Mouse (Mus musculus): ENCODE measurements around the gene Calcrl. TPM values are rescaled to one million over a fixed set of nuclear protein-coding genes. Genes with fewer than 3 reads are reported as not detected.

The Calcrl gene
- polyA plus RNA-seq, 1 experiment from 2014 or later = 18.2 TPM

DNA sequence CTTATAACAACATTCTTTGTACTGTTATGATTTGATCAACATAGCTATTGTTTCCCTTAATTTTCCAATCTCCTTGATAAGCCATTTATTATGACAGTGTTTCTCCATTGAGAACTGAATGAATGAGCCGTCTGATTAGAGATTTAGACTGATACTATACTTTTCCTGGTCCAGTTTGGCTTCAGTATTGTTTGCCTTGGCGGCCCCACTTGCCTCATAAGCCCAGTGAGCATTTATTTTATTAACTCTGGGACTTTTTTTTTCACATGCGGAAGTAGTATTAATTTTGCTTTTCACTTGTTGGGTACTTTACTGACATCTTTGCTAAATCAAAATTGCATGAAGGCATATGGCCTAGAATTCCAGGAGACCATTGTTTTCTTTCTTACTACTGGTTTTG, 59.9 kb downstream of the Calcrl start:
- H3K27ac ChIP-seq (replicated peaks) = no peak overlapping the region
- no peak overlapping the region for H3K9ac ChIP-seq (ENCODE audit: low read length)
- H3K9me3 ChIP-seq (ENCODE audit: control insufficient read depth, low read length) = no peaks in the 10 kb centered on the region
- TF ChIP-seq CTCF (IDR thresholded peaks at IDR 0.05; ENCODE audit: low read depth) (no peak), EP300 (optimal IDR thresholded peaks at IDR 0.05) (no peak)
- WGBS = 80% methylated on average over 3 of the region's 3 CpGs
- no peak for DNase-seq (ENCODE audit: low spot score)
- H3K36me3 ChIP-seq (ENCODE audit: control insufficient read depth, insufficient read depth, low read length) = no peaks in the 10 kb centered on the region
- no peak overlapping the region for H3K4me2 ChIP-seq (replicated peaks; ENCODE audit: low read depth)
- H3K4me1 ChIP-seq (replicated peaks; ENCODE audit: control insufficient read depth, insufficient read depth) = no peaks in the 10 kb centered on the region
- no peak for ATAC-seq (ENCODE audit: low FRiP score, low TSS enrichment)
- no peaks in the 10 kb centered on the region for H3K27me3 ChIP-seq (ENCODE audit: control insufficient read depth, insufficient read depth, low read length)
- H3K4me3 ChIP-seq (ENCODE audit: low read depth, low read length) = no peak overlapping the region

DNA sequence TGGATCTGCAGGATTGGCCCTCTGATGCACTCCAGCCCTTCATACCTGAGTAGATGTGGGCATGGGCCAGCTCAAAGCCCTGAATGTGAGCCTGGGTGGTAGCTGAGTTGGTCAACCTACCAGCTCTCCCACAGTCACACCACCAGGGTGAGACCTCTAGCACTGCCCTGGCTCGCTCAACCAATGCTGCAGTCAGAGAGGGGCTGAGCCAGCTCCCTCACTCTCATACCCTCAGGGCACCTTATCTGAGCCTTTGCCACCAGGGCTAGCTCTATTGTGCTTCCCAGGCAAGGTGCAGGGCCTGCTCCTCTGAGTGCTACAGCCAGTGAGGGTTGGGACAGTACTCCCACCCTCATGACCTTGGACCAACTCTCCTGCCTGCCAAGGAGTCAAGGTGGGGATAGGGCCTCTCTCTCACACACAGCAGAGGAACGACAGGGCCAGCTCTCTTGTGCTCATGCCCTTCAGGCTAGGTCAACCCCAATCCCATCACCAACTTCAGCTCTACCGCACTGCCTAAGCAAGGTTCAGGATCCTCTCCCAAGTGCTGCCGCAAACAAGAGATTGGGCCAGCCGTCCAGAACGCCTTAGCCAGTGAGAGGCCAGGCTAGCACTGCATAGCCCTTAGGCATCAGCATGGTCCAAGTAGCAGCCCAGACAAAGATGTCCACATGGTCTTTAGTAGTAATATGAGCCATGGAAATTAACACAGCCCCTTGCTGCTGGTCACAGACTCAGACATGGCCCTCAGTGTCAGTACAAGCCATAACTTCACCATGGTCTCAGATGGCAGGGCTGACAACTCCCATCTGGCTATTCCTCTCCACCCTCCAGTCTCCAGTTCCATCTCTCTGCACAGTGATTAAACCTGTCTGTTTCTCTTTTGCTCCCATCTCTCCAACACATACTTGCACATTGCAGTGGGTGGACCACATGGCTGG, 62.2 kb downstream of the Calcrl start:
- no peak overlapping the region for H3K9ac ChIP-seq (ENCODE audit: low read length)
- no peaks in the 10 kb centered on the region for H3K36me3 ChIP-seq (ENCODE audit: control insufficient read depth, insufficient read depth, low read length)
- ATAC-seq (ENCODE audit: low FRiP score, low TSS enrichment) = no peak; the same call in 1 of the 2 replicates
- H3K4me1 ChIP-seq (replicated peaks; ENCODE audit: control insufficient read depth, insufficient read depth) = no peaks in the 10 kb centered on the region
- H3K4me2 ChIP-seq (replicated peaks; ENCODE audit: low read depth) = no peak overlapping the region
- no peaks in the 10 kb centered on the region for H3K27me3 ChIP-seq (ENCODE audit: control insufficient read depth, insufficient read depth, low read length)
- H3K27ac ChIP-seq (replicated peaks) = no peak overlapping the region
- no peak for DNase-seq (ENCODE audit: low spot score)
- TF ChIP-seq CTCF (IDR thresholded peaks at IDR 0.05; ENCODE audit: low read depth) = no peak
- no peak overlapping the region for H3K4me3 ChIP-seq (ENCODE audit: low read depth, low read length)
- WGBS = 93% methylated on average over 6 of the region's 6 CpGs
- no peaks in the 10 kb centered on the region for H3K9me3 ChIP-seq (ENCODE audit: control insufficient read depth, low read length)

DNA sequence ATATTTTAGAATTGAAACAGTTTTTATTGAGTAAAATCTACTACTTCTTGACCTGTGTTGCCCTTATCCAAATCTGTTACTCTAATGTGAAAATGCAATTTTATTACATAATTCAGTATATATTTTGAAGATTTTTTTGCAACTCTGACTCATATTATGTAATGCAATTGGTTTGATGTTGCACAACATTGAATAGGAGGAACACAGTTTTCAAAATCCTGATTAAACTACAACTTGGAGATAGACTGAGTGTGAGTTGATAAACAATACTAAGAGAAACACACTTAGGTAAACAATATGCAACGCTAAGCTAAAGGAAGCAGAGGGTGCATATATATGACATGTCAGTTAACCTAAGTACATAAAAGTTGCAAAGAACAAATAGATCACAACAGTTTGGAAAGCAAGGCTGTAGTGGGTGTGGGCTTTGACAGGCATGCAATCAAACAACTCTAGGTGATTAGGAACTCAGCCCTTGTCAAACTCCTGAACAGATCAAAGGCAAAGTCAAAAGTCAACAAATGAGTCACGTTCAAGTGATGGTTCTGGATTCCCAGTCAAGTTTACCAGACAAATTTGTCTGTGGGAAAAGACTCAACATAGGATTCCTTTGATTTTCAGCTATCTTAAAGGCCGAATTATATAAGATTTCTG, 66.4 kb downstream of the Calcrl start:
- Histone ChIP-seq H3K9me3 (ENCODE audit: control insufficient read depth, low read length) (no peaks in the 10 kb centered on the region), H3K9ac (ENCODE audit: low read length) (no peak overlapping the region), H3K4me2 (replicated peaks; ENCODE audit: low read depth) (no peak overlapping the region), H3K36me3 (ENCODE audit: control insufficient read depth, insufficient read depth, low read length) (no peaks in the 10 kb centered on the region), H3K4me3 (ENCODE audit: low read depth, low read length) (no peak overlapping the region), H3K27me3 (ENCODE audit: control insufficient read depth, insufficient read depth, low read length) (no peaks in the 10 kb centered on the region), H3K4me1 (replicated peaks; ENCODE audit: control insufficient read depth, insufficient read depth) (no peaks in the 10 kb centered on the region), H3K27ac (replicated peaks) (no peak overlapping the region)
- ATAC-seq (ENCODE audit: low FRiP score, low TSS enrichment) = no peak
- no peak for TF ChIP-seq CTCF (IDR thresholded peaks at IDR 0.05; ENCODE audit: low read depth)
- TF ChIP-seq EP300 (optimal IDR thresholded peaks at IDR 0.05) = no peak
- no peak for DNase-seq (ENCODE audit: low spot score)
- WGBS = 27% methylated on average over 3 of the region's 3 CpGs

DNA sequence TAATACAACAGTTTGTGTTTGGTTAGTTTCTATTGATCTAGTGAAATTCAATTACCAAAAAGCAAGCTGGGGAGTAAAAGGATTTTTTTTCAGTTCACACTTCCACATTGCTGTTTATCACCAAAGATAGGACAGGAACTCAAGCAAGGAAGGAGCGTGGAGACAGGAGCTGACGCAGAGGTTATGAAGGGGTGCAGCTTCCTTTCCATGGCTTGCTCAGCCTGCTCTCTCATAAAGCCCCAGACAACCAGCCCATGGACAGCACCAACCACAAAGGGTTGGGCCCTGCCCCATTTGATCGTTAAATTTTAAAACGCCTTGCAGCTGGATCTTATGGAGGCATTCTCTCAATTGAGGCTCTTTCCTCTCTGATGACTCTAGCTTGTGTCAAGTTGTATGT, 69.9 kb downstream of the Calcrl start:
- no peaks in the 10 kb centered on the region for H3K36me3 ChIP-seq (ENCODE audit: control insufficient read depth, insufficient read depth, low read length)
- H3K4me1 ChIP-seq (replicated peaks; ENCODE audit: control insufficient read depth, insufficient read depth) = no peaks in the 10 kb centered on the region
- WGBS = 79% methylated on average over 4 of the region's 4 CpGs
- no peaks in the 10 kb centered on the region for H3K27me3 ChIP-seq (ENCODE audit: control insufficient read depth, insufficient read depth, low read length)
- no peaks in the 10 kb centered on the region for H3K9me3 ChIP-seq (ENCODE audit: control insufficient read depth, low read length)
- ATAC-seq (ENCODE audit: low FRiP score, low TSS enrichment) (no peak), DNase-seq (ENCODE audit: low spot score) (no peak)
- no peak overlapping the region for H3K4me2 ChIP-seq (replicated peaks; ENCODE audit: low read depth)
- no peak overlapping the region for H3K4me3 ChIP-seq (ENCODE audit: low read depth, low read length)
- H3K9ac ChIP-seq (ENCODE audit: low read length) = no peak overlapping the region
- TF ChIP-seq EP300 (optimal IDR thresholded peaks at IDR 0.05) (no peak), CTCF (IDR thresholded peaks at IDR 0.05; ENCODE audit: low read depth) (no peak)
- no peak overlapping the region for H3K27ac ChIP-seq (replicated peaks)

DNA sequence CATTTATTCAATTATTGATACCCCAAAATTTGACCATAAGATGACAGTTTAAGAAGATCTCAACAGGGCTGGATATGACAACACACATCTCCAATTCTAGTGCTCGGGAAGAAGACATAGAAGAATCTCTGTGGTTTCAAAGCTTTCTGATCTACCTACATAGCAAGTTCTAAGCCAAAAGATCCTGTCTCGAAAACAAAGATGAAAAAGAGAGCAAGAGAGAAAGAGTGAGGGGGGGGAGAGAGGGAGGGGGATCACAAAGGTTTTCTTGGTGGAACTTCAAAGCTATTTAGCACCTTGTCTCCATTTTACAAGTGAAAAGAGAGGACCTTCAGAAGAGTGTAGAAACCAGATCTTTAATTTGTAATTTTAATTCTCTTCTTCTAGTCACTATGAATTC, 77.8 kb downstream of the Calcrl start:
- no peak for ATAC-seq (ENCODE audit: low FRiP score, low TSS enrichment)
- Histone ChIP-seq H3K27ac (replicated peaks) (no peak overlapping the region), H3K4me3 (ENCODE audit: low read depth, low read length) (no peak overlapping the region), H3K27me3 (ENCODE audit: control insufficient read depth, insufficient read depth, low read length) (no peaks in the 10 kb centered on the region), H3K9me3 (ENCODE audit: control insufficient read depth, low read length) (no peaks in the 10 kb centered on the region), H3K4me1 (replicated peaks; ENCODE audit: control insufficient read depth, insufficient read depth) (no peaks in the 10 kb centered on the region), H3K36me3 (ENCODE audit: control insufficient read depth, insufficient read depth, low read length) (no peaks in the 10 kb centered on the region), H3K9ac (ENCODE audit: low read length) (no peak overlapping the region), H3K4me2 (replicated peaks; ENCODE audit: low read depth) (no peak overlapping the region)
- WGBS = 80% methylated on average over 2 of the region's 2 CpGs
- no peak for DNase-seq (ENCODE audit: low spot score)
- TF ChIP-seq CTCF (IDR thresholded peaks at IDR 0.05; ENCODE audit: low read depth) (no peak), EP300 (optimal IDR thresholded peaks at IDR 0.05) (no peak)

DNA sequence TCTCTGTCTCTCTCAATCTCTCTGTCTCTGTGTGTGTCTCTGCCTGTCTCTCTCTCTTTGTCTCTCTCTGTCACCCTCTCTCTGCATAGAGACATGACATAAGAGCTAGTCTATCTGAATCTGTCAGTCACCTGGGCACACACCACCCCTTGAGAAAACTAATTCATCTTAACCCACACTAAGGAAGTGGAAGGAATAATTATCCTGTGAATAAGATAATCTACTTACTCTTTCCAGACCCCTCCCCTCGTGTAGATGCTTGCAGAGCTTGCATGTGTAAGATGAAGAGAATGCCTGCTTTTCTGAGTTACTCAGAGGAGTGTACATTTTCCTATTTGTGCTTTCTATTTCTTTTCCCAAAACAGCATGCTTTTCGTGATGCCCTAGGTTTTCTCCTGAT, 81.5 kb downstream of the Calcrl start:
- no peak overlapping the region for H3K9ac ChIP-seq (ENCODE audit: low read length)
- TF ChIP-seq EP300 (optimal IDR thresholded peaks at IDR 0.05) (no peak), CTCF (IDR thresholded peaks at IDR 0.05; ENCODE audit: low read depth) (no peak)
- no peak overlapping the region for H3K27ac ChIP-seq (replicated peaks)
- no peak overlapping the region for H3K4me3 ChIP-seq (ENCODE audit: low read depth, low read length)
- no peaks in the 10 kb centered on the region for H3K4me1 ChIP-seq (replicated peaks; ENCODE audit: control insufficient read depth, insufficient read depth)
- H3K36me3 ChIP-seq (ENCODE audit: control insufficient read depth, insufficient read depth, low read length) = no peaks in the 10 kb centered on the region
- DNase-seq (ENCODE audit: low spot score) (no peak), ATAC-seq (ENCODE audit: low FRiP score, low TSS enrichment) (no peak)
- no peaks in the 10 kb centered on the region for H3K9me3 ChIP-seq (ENCODE audit: control insufficient read depth, low read length)
- no peak overlapping the region for H3K4me2 ChIP-seq (replicated peaks; ENCODE audit: low read depth)
- no peaks in the 10 kb centered on the region for H3K27me3 ChIP-seq (ENCODE audit: control insufficient read depth, insufficient read depth, low read length)
- WGBS = 52% methylated on average over 2 of the region's 2 CpGs
